Comparison of ENCODE assay signal across 13 mouse cellular contexts in the genomic region with DNA sequence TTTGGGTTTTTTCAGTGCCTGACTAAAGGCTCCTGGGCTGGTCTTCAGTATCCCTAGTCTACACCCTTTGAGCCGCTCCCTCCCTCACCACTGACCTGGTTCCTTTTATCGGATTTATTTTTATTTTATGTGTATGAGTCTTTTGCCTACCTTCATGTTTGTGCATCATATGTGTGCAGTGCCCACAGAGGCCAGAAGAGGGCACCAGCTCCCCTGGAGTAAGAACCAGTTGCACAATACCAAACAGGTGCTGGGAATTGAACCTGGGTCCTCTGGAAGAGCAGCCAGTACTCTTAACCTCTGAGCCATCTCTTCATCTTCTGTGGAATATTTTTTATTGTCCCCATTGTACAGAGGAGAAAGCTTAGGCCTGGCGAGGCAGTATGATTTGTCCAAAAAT. TPM values are rescaled to one million over a fixed set of nuclear protein-coding genes. Genes with fewer than 3 reads are reported as not detected.
A peak's percentile ranks its signal among the peaks of the same experiment; 100 is the strongest.
DNase-seq lines count a peak whose midpoint lies in the region; ATAC-seq and TF ChIP-seq lines count a peak whose summit lies in the region.
"Had no signal": no experiment of that assay in that cellular context is flagged by ENCODE, and none has a peak within 500 bp of the region (broad histone marks: within the 10 kb centered on the region; RNA-seq: fewer than 3 reads in every experiment).

No protein-coding gene starts in this region.

- H3K36me3 ChIP-seq in heart, adult 2 months (ENCODE audit: control insufficient read depth, insufficient read depth, low read length), result no peaks in the 10 kb centered on the region
- no peaks in the 10 kb centered on the region; the same call in 1 of the 2 replicates for H3K36me3 ChIP-seq in lung, postnatal 0 days (ENCODE audit: insufficient read depth, low read length)
- H3K36me3 ChIP-seq in E14TG2a.4 (ENCODE audit: insufficient read depth, low read length), result no peaks in the 10 kb centered on the region

- H3K9ac ChIP-seq in heart, adult 2 months (ENCODE audit: low read depth, low read length), result no peak overlapping the region
- no peak overlapping the region for H3K9ac ChIP-seq in lung, postnatal 0 days (replicated peaks; ENCODE audit: low read depth)
- H3K9ac ChIP-seq: hindbrain, embryonic 14.5 days had no signal

- peaks cover 16% of the 10 kb centered on the region for H3K4me1 ChIP-seq in heart, adult 2 months (ENCODE audit: control insufficient read depth, insufficient read depth, low read length)
- peaks cover 3% of the 10 kb centered on the region; the same call in 1 of the 2 replicates for H3K4me1 ChIP-seq in lung, postnatal 0 days (ENCODE audit: insufficient read depth, low read depth, low read length)
- H3K4me1 ChIP-seq in E14TG2a.4 (replicated peaks; ENCODE audit: low read depth, low read length), result no peaks in the 10 kb centered on the region

- no peak for DNase-seq in heart, adult 2 months
- no peak for DNase-seq in heart, postnatal 25 days (ENCODE audit: low spot score)
- DNase-seq in lung, postnatal 0 days (ENCODE audit: low spot score), result no peak
- no peak for DNase-seq in lung, postnatal 36 days
- DNase-seq in naive thymus-derived CD4-positive, alpha-beta T cell, adult 2 months (ENCODE audit: low read depth), result peak; percentile 32
- no peak for DNase-seq in urinary bladder, postnatal 36 days (ENCODE audit: low spot score in 2 of 2)
- DNase-seq: adrenal gland, adult 8-10 months; cerebellum, adult 18-20 months; heart, adult 18-20 months; kidney, adult 9 months had no signal

- no peaks in the 10 kb centered on the region for H3K27me3 ChIP-seq in heart, adult 2 months (ENCODE audit: control insufficient read depth, insufficient read depth, low read length)
- H3K27me3 ChIP-seq in lung, postnatal 0 days (replicated peaks; ENCODE audit: insufficient read depth, low read length), result no peaks in the 10 kb centered on the region
- H3K27me3 ChIP-seq in E14TG2a.4 (ENCODE audit: insufficient read depth, low read length), result peaks cover 34% of the 10 kb centered on the region

- TF ChIP-seq EP300 in heart, adult 2 months (IDR thresholded peaks at IDR 0.05; ENCODE audit: insufficient read depth, low read depth, low read length), result no peak
- no peak for TF ChIP-seq EP300 in lung, postnatal 0 days (IDR thresholded peaks at IDR 0.05)

- no peak for TF ChIP-seq POLR2A in heart, adult 2 months (IDR thresholded peaks at IDR 0.05; ENCODE audit: insufficient read depth, low read depth, low read length)

- no peak overlapping the region for H3K4me2 ChIP-seq in lung, postnatal 0 days (replicated peaks; ENCODE audit: low read depth, low read length)
- H3K4me2 ChIP-seq: hindbrain, embryonic 14.5 days had no signal

- ATAC-seq in lung, postnatal 0 days, result no peak

- peak; percentile 52 for TF ChIP-seq CTCF in heart, adult 2 months (IDR thresholded peaks at IDR 0.05)
- TF ChIP-seq CTCF in lung, postnatal 0 days (IDR thresholded peaks at IDR 0.05), result peak; percentile 37
- peak; percentile 58 for TF ChIP-seq CTCF in E14TG2a.4 (conservative IDR thresholded peaks at IDR 0.05; ENCODE audit: low read length)

- intact Hi-C loops in heart, adult 2 months (cut with DNase I), result loop anchor here (2.0 to 10.0 kb wide), 3 partner anchors 100 to 558 kb away; a partner anchor contains a TSS
- intact Hi-C loops in heart, postnatal 25 days (cut with DNase I), result loop anchor here (2.0 to 5.0 kb wide), 4 partner anchors 18 to 195 kb away; a partner anchor contains a TSS

- H3K4me3 ChIP-seq in heart, adult 2 months, result no peak overlapping the region
- H3K4me3 ChIP-seq in lung, postnatal 0 days (ENCODE audit: low read depth, low read length), result no peak overlapping the region
- H3K4me3 ChIP-seq in E14TG2a.4 (replicated peaks; ENCODE audit: low read length), result no peak overlapping the region

- peak overlapping the region; percentile 53 for H3K27ac ChIP-seq in heart, adult 2 months
- no peak overlapping the region for H3K27ac ChIP-seq in lung, postnatal 0 days (ENCODE audit: low read length)
- H3K27ac ChIP-seq: hindbrain, embryonic 14.5 days had no signal

- no peaks in the 10 kb centered on the region for H3K79me2 ChIP-seq in heart, adult 2 months (replicated peaks; ENCODE audit: control insufficient read depth, insufficient read depth, low read length)

- WGBS in heart, adult 2 months, result 95% methylated on average over 3 of the region's 3 CpGs
- 95% methylated on average over 3 of the region's 3 CpGs for WGBS in lung, postnatal 0 days

- H3K9me3 ChIP-seq in lung, postnatal 0 days (ENCODE audit: low read length), result no peaks in the 10 kb centered on the region
- peaks cover 12% of the 10 kb centered on the region for H3K9me3 ChIP-seq in E14TG2a.4 (ENCODE audit: low read length)

RNA-seq across cellular contexts. Expression of a gene that starts 44.7 kb away (rescaled TPM):
- 10 to 100 TPM; 36.9 to 86.4 TPM for total RNA-seq in heart, adult 2 months (2021)
- polyA plus RNA-seq in heart, adult 2 months (2012; rRNA removed), result 97.6 and 161 TPM in 2 replicates
- total RNA-seq in heart, postnatal 25 days (2021), result 100 to 1,000 TPM; 132 to 168 TPM
- 4.9 and 6.0 TPM in 2 replicates for polyA plus RNA-seq in lung, postnatal 0 days (2015; fragmentation: Nextera tagmentation; extraction: Ambion mirVana)
- total RNA-seq: megakaryocyte-erythroid progenitor cell, adult 5-6 weeks had no signal
